Mouse (Mus musculus): ENCODE measurements around the gene Eif3i. TPM values are rescaled to one million over a fixed set of nuclear protein-coding genes. Genes with fewer than 3 reads are reported as not detected.

Gene Eif3i
- polyA plus RNA-seq, 1 experiment = 185 TPM

DNA sequence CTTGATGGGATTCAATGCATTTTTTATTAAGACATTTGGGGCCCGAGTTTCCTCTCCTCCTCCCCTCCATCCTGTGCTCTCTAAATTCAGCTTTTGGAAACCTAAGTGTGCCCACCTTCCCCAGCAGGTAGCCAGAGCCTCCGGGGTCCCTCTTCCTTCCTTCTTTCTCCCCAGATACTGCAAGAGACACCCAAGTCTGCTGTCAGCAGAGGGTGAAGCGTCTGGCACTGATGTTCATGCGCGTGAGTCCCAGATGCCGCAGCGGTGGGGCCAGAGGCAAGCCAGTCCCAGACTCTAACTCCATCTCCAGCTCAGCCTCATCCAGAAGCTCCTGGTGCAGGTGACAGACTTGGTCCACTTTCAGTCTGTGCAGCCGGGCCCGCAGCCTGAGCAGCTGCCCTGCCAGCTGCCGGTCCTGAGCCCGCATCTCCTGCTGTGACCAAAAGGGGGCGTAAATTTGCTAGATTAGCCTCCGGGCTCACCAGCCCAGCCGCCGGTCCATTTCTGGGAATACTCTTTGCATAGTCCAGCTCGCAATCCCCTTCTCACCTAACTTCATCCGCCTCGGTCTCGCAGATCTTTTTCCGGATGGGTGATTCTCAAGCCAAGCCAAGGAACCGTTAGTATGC is 23.5 kb downstream of the Eif3i start:
- peak overlapping the region; percentile 35 for H3K27ac ChIP-seq (ENCODE audit: insufficient read depth, low read length)
- peaks cover 26% of the 10 kb centered on the region; the same call in 1 of the 2 replicates for H3K4me1 ChIP-seq (ENCODE audit: control insufficient read depth, insufficient read depth, insufficient read length)
- whole genome bisulfite sequencing = 22% methylated on average over 21 of the region's 21 CpGs
- H3K36me3 ChIP-seq (ENCODE audit: control insufficient read depth, insufficient read depth, low read length) = no peaks in the 10 kb centered on the region
- H3K27me3 ChIP-seq (ENCODE audit: control insufficient read depth, insufficient read depth, low read length) = no peaks in the 10 kb centered on the region
- TF ChIP-seq CTCF (IDR thresholded peaks at IDR 0.05; ENCODE audit: extremely low read depth, insufficient read depth, insufficient read length, insufficient replicate concordance) (peak; percentile 63), POLR2A (IDR thresholded peaks at IDR 0.05; ENCODE audit: low read depth, low read length) (no peak)
- DNase-seq (ENCODE audit: low read depth in 1 of 2, low spot score in 2 of 2) = peak in 1 of 2 experiments; percentile 79
- peak overlapping the region; percentile 29 for H3K4me3 ChIP-seq (ENCODE audit: extremely low read depth, insufficient read depth, insufficient read length)

DNA sequence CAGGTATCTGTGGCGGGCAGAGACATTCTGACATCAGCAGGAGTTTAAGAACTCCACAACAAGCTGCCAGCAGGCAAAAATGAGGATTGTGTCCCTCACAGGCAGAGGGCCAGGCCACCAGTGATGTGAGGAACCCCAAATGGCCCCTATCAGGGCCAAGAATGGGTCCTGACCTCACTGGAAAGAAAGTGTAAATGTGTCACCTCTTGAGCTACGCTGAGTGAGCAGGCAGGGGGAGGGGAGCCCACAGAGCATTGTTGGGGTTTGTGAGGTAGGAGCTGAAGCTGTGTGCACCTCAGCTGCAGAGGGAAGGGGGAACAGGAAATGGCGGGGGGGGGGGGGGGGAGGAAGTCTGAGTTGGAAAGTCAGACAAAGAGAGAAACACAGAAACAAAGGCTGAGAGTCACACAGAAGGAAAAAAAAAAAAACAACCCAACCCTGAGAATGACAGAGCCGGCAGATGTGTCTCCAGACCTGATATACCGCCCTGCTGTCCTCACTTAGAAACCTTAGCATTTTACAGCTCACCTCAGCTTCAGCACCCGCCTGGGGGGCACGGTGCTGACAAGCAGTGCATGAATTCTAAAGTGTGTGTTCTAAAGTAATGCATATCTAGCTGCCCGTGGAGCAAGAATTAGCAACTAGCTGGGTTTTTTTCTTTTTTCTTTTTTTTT is 25.1 kb downstream of the Eif3i start:
- H3K36me3 ChIP-seq (ENCODE audit: control insufficient read depth, insufficient read depth, low read length) = no peaks in the 10 kb centered on the region
- peak overlapping the region; percentile 34 for H3K4me3 ChIP-seq (ENCODE audit: extremely low read depth, insufficient read depth, insufficient read length)
- no peak for TF ChIP-seq CTCF (IDR thresholded peaks at IDR 0.05; ENCODE audit: extremely low read depth, insufficient read depth, insufficient read length, insufficient replicate concordance)
- TF ChIP-seq POLR2A (IDR thresholded peaks at IDR 0.05; ENCODE audit: low read depth, low read length) = peak; percentile 12
- no peaks in the 10 kb centered on the region for H3K27me3 ChIP-seq (ENCODE audit: control insufficient read depth, insufficient read depth, low read length)
- peak overlapping the region; percentile 98 for H3K27ac ChIP-seq (ENCODE audit: insufficient read depth, low read length)
- peaks cover 25% of the 10 kb centered on the region; the same call in 1 of the 2 replicates for H3K4me1 ChIP-seq (ENCODE audit: control insufficient read depth, insufficient read depth, insufficient read length)
- DNase-seq (ENCODE audit: low read depth in 1 of 2, low spot score in 2 of 2) = peak; percentile 89 to 95
- 4% methylated on average over 7 of the region's 8 CpGs for WGBS

GRCm38 (mm10) chr4:129573430-129573829 is 27.0 kb downstream of the Eif3i start, which contains the start of gene Lck:
TSS of gene Lck (minus strand) at chr4:129573641.
- Histone ChIP-seq H3K27me3 (ENCODE audit: control insufficient read depth, insufficient read depth, low read length) (no peaks in the 10 kb centered on the region), H3K4me3 (ENCODE audit: extremely low read depth, insufficient read depth, insufficient read length) (peak within 1 kb of the TSS; percentile 58), H3K27ac (ENCODE audit: insufficient read depth, low read length) (peak within 1 kb of the TSS; percentile 88), H3K36me3 (ENCODE audit: control insufficient read depth, insufficient read depth, low read length) (no peaks in the 10 kb centered on the region), H3K4me1 (ENCODE audit: control insufficient read depth, insufficient read depth, insufficient read length) (peaks cover 21% of the 10 kb centered on the region; the same call in 1 of the 2 replicates)
- DNase-seq (ENCODE audit: low read depth in 1 of 2, low spot score in 2 of 2) = peak; percentile 52 to 63
- TF ChIP-seq POLR2A (IDR thresholded peaks at IDR 0.05; ENCODE audit: low read depth, low read length) (peak; percentile 32; the same call in 1 of the 2 replicates), CTCF (IDR thresholded peaks at IDR 0.05; ENCODE audit: extremely low read depth, insufficient read depth, insufficient read length, insufficient replicate concordance) (no peak)
- 17% methylated on average over 8 of the region's 8 CpGs for WGBS

- Histone ChIP-seq H3K27ac (ENCODE audit: insufficient read depth, low read length) (peak overlapping the region; percentile 88), H3K4me3 (ENCODE audit: extremely low read depth, insufficient read depth, insufficient read length) (peak overlapping the region; percentile 58), H3K4me1 (ENCODE audit: control insufficient read depth, insufficient read depth, insufficient read length) (peaks cover 21% of the 10 kb centered on the region; the same call in 1 of the 2 replicates), H3K27me3 (ENCODE audit: control insufficient read depth, insufficient read depth, low read length) (no peaks in the 10 kb centered on the region), H3K36me3 (ENCODE audit: control insufficient read depth, insufficient read depth, low read length) (no peaks in the 10 kb centered on the region)
- TF ChIP-seq CTCF (IDR thresholded peaks at IDR 0.05; ENCODE audit: extremely low read depth, insufficient read depth, insufficient read length, insufficient replicate concordance) (no peak), POLR2A (IDR thresholded peaks at IDR 0.05; ENCODE audit: low read depth, low read length) (no peak)
- DNase-seq (ENCODE audit: low read depth in 1 of 2, low spot score in 2 of 2) = no peak
- 89% methylated on average over 4 of the region's 4 CpGs for whole genome bisulfite sequencing
Observed at GRCm38 (mm10) chr4:129573093-129573370, 27.4 kb downstream of the Eif3i start.

GRCm38 (mm10) chr4:129572236-129573092 is 28.0 kb downstream of the Eif3i start:
- H3K36me3 ChIP-seq (ENCODE audit: control insufficient read depth, insufficient read depth, low read length) = no peaks in the 10 kb centered on the region
- WGBS = 66% methylated on average over 13 of the region's 13 CpGs
- H3K27me3 ChIP-seq (ENCODE audit: control insufficient read depth, insufficient read depth, low read length) = no peaks in the 10 kb centered on the region
- DNase-seq (ENCODE audit: low read depth in 1 of 2, low spot score in 2 of 2) = no peak
- H3K4me3 ChIP-seq (ENCODE audit: extremely low read depth, insufficient read depth, insufficient read length) = peak overlapping the region; percentile 58
- H3K27ac ChIP-seq (ENCODE audit: insufficient read depth, low read length) = peak overlapping the region; percentile 88
- H3K4me1 ChIP-seq (ENCODE audit: control insufficient read depth, insufficient read depth, insufficient read length) = peaks cover 21% of the 10 kb centered on the region; the same call in 1 of the 2 replicates
- TF ChIP-seq CTCF (IDR thresholded peaks at IDR 0.05; ENCODE audit: extremely low read depth, insufficient read depth, insufficient read length, insufficient replicate concordance) (no peak), POLR2A (IDR thresholded peaks at IDR 0.05; ENCODE audit: low read depth, low read length) (no peak)

- Histone ChIP-seq H3K36me3 (ENCODE audit: control insufficient read depth, insufficient read depth, low read length) (no peaks in the 10 kb centered on the region), H3K4me3 (ENCODE audit: extremely low read depth, insufficient read depth, insufficient read length) (peak overlapping the region; percentile 58; the same call in 1 of the 2 replicates), H3K4me1 (ENCODE audit: control insufficient read depth, insufficient read depth, insufficient read length) (peaks cover 18% of the 10 kb centered on the region; the same call in 1 of the 2 replicates), H3K27me3 (ENCODE audit: control insufficient read depth, insufficient read depth, low read length) (no peaks in the 10 kb centered on the region), H3K27ac (ENCODE audit: insufficient read depth, low read length) (peak overlapping the region; percentile 88)
- TF ChIP-seq CTCF (IDR thresholded peaks at IDR 0.05; ENCODE audit: extremely low read depth, insufficient read depth, insufficient read length, insufficient replicate concordance) = no peak
- TF ChIP-seq POLR2A (IDR thresholded peaks at IDR 0.05; ENCODE audit: low read depth, low read length) = no peak
- DNase-seq (ENCODE audit: low read depth in 1 of 2, low spot score in 2 of 2) = no peak
- WGBS = 65% methylated on average over 8 of the region's 8 CpGs
Observed at GRCm38 (mm10) chr4:129571551-129572084, 28.8 kb downstream of the Eif3i start.
